Mouse (Mus musculus) testis, postnatal 14 days (tissue): ENCODE results near the gene Kctd14.

Experiments
- DNase-seq: peaks from one replicate; pipeline ENCODE4 v3.0.0; 2021; ENCODE audit warnings: low spot score

Gene Kctd14

DNA sequence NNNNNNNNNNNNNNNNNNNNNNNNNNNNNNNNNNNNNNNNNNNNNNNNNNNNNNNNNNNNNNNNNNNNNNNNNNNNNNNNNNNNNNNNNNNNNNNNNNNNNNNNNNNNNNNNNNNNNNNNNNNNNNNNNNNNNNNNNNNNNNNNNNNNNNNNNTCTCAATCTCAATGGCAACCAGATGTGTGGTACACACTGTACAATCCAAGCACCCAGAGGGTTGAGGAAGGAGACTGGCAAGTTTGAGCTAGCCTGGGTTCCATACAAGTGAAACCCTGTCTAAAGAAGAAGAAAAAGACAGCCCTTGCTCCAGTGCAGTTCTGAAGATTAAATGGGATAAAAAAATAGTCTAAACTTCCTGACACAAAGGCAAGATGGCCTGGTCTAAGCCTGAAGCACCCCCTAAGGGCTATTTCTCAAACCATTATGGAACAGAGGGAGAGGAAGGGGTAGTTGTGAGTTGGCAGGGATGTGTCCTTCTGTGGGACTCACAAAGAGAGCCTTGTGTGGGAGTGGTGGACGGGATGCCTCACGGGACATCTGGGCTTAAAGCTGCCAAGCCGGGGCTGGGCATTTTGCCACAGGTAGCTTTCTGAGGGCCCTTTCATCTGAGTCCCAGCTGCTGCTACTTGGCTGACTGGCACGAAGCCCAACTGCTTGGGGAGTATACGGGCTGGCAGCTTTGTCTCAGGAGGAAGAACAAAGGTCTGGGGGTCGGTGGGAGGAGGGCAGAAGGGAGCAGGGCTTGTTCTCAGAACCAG lies 4.8 kb upstream of the Kctd14 start:
- DNase-seq, result peak; percentile 91

DNA sequence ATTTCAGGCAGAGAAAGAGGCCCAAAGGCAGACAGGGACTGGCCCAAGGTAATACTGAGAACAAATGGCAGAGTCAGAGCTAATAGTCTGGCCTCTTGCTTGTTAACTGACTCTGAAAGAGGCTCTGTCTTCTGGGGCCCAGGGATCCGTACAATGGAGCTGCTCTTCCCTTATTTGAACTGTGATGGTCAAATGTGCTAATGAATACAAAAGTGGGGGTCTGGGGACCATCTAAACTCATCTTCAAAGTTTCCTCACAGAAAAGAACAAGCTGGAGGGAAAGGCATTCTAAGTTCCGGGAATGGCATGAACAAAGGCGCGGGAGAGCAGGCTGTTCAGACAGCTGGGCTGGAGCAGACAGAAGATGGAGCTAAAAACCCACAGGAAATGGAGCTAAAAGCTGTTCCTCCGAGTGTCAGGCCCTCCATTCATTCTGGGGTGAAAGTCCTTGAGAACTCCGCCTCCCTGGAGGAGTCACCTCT lies 4.0 kb upstream of the Kctd14 start:
- peak; percentile 44 for DNase-seq

DNA sequence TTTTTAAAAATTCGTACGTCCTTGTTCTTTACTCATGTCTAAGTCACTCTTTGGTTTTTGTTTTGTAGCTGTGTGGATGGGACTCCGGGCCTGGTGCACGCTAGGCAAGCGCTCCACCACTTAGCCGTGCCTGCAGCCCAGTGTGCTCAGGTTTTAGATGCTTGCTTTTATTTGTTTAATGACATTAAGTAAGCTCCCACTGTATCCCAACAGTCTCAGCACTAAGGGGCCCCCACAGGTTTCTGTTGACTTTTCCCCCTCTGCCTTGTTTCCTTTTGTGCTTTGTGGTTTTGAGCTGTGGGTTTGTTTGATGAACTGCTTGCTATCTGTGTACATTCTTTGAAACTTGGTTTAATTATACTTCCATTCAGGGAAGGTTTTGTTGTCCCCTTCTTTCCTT lies 1.1 kb downstream of the Kctd14 start:
- no peak for DNase-seq

DNA sequence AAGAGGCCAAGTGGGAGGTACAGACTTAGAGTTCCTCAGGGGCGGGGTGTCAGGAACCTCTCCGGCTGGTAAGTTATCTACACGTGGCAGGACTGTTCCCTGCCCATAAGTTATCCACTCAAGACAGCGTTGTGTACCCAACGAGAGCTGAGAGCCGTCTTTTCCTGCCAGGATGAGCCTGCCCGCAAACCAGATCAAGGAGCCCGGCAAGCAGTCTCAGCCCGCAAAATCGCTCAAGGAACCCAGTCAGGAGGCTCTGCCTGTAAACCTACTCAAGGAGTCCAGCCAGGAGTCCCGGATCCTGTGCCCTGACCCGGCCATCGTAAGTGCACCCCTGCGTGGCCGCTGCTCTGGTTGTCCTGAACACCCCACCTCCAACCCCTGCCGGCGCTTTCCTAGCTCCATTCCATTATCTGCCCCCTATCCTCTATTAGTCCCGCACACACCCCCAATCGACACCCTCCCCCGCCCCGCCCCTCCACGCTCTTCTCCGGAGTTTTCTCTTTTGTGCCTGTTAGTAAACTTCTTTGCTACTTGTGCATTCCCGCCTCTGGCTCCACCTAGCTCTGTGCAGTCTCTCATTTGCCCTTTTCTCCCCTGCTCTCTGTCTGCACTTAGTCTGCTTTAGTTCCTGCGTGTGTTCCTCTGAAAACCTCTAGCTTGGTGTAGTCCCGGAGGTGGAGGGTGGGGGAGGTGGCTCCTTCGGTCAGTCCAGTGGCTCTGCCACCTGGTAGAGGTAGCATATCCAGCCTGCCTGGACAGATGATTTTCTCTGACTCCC lies 2.2 kb downstream of the Kctd14 start:
- peak; percentile 27 for DNase-seq

DNA sequence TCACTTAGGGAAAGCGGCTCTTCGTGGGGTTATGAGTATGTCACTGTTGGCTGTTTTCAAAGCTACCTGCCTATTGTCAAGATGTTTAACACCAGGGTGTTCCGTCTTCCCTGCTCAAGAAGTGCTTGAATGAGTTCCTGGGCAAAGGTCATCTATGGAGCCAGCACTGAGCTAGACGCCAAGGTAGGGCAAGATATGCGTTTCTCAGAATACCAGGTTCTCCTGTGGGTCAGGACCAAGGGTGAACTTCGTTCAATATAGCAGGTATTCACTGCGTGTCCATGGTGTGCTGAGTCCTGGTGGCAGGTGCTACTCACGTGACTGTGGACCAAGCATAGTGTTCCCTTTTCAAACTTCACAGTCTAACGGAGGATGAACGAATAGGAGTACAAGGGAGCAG lies 3.7 kb downstream of the Kctd14 start:
- no peak for DNase-seq

DNA sequence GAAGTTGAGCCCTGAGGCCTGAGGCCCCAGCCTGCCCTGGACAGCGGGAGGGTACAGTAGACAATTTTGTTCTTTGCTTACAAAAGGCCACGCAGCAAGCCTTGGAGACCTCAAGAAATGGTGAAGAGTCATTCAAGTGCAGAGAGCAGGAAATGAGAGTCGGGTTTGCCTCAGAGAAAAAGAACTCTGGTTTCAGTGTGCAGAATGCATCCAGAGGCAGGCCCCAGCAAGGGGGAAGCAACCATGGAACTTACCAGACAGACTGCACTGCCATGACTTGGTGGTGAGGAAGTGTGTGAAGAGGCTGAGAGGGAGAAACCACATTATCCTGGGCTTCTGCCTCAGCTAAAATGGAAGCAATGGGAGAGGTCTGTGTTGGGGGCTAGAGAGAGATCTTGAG lies 4.5 kb downstream of the Kctd14 start:
- DNase-seq, result no peak

DNA sequence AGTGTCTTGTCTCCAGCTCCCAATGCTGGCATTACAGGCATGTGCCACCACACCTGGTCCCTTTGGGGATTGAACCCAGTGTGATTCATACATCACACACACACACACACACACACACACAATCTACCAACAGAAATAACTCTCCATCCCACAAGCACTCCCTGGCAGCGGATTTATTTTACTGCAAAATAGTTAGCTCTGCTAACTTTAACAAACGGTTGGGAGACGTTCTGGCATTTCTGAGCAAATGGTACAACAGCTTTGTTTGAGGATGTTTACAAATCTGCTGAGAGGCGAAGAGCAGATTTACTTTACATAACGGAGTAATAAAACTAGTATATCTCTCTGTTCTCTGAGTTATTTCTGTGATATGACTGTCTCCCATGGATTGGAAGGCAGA lies 21.9 kb downstream of the Kctd14 start:
- no peak for DNase-seq

DNA sequence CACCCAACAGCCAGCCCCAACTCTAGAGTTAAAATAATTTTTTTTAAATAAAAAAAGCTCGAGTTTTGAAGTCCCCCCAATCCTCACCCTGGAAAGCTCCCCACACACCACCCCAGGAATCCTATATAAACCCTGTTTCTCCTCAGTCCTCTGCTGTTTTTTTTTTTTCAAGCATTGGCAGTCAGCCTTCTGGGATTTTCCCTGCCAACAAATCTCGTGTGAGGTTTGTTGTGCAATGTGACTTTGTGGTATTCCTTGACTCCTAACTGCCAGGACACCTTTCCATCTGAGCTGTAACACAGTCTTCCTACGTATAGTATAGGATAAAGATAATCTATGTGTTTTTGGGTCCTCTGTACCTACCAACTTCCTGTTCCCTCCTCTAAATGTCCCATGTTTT lies 28.2 kb downstream of the Kctd14 start:
- no peak for DNase-seq

DNA sequence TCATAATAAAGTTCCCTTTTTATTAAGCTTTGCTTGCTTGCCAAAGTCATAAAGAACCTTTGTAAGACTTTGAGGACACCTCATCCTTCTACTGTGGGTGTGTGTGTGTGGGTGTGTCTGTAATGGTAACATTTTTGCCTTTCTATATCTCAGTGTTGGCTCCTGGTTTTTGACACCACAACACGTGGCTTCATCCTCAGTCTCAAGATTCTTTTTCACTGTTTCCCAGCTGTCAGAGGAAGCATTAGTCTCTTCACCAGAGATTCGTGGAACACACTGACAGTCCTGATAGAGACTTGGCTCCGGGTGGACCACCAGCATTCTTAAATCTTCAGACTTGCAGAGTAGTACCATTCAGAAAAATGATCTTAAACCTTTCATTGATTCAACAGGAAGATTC lies 29.2 kb downstream of the Kctd14 start:
- peak; percentile 25 for DNase-seq

DNA sequence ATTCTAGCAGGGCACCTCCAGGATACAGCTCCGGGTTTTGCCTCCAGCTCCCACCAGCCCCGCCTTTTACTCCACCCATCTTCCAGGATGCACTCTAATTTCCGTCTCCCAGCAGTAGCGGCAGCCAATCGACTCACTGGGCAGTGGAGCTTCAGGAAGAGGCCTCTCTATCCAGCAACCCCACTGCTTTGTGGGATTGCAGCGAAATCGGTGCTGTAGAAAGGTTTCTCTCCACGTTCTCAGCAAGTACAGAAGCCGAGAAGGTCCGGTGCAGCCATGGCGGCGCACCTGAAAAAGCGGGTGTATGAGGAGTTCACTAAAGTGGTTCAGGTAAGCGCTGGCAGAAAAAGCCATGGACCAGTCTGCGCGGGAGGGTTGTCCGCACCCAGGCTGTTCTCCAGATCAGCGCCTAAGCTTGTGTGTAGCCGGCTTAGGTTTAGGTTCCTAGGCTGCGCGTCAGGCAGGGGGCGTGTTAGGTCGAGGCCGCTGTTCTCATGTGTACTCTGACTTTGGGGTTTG lies 29.8 kb downstream of the Kctd14 start, which contains the start of gene Ints4:
Ints4 (plus strand) TSS at position 136 of the 519 bp plus-strand sequence.
- DNase-seq, result peak; percentile 94

DNA sequence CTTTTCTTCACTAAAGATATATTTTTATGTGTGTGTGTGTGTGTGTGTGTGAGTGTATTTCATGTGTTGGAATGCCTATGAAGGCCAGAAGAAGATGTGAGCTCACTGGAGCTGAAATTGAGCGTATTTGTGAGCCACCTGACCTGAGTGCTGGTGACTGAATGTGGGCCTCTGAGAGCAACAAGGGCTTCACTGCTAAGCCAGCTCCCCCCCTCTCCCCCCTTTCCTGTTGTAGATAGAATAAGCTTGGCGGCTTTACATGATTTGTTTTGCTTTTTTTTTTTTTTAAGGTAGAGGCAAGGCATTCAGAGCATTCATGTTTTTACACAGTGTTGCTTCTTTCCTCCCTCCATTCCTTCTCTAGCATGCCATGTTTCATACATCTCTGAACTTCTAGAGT lies 32.3 kb downstream of the Kctd14 start:
- DNase-seq, result no peak

DNA sequence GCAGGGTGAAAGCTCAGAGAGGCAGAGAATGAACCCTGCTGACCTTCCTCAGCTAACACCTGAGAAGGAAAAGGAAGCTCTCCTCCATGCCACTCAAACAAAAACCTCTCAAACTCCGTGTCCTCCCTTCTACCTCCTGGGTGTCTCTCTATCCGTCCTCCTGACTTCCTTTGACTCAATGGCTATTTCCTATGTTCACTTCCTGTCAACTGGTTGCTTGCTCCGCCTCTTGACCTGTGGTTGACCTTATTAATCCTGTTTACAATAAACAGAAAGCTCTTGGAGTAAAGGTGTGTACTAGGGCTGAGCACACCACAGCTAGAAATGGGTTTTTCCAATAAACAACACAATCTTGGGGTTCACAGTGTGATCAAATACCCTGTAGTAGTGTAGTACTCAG lies 40.0 kb downstream of the Kctd14 start:
- no peak for DNase-seq

DNA sequence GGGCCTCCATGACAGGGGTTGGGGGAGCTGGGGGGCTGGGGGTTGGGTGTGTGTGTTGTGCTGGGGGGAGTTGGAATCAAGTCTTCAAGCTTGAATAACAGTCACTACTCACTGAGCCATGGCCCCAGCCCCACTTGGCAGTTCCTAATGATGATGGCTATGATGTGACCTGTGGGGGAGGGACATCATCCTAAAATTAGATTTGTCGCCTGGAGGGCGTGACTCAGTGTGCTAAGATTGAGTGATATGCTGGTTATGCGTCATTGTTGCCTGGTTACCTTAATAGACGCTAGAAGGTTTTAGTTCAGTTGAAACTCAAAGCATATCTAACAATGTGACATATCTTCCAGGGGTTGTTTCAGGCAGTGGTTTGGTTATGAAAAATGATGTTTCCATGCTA lies 41.3 kb downstream of the Kctd14 start:
- DNase-seq, result no peak

DNA sequence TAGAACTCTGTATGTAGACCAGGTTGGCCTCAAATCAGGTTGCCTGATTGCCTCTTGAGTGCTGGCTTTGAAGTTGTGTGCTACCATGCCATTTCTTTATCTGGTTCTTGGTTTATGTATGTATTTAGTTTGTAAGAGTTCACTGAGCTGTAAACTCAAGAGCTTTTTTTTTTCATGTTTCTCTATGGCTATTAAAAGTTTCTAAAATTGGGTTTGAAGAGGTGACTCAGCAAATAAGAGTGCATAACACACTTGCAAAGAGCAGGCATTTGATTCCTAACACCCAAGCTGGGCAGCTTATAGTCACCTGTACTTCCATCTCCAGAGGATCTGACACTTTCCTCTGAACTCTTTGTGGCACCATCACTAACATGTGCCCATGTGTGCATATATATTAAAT lies 43.9 kb downstream of the Kctd14 start:
- DNase-seq, result no peak

DNA sequence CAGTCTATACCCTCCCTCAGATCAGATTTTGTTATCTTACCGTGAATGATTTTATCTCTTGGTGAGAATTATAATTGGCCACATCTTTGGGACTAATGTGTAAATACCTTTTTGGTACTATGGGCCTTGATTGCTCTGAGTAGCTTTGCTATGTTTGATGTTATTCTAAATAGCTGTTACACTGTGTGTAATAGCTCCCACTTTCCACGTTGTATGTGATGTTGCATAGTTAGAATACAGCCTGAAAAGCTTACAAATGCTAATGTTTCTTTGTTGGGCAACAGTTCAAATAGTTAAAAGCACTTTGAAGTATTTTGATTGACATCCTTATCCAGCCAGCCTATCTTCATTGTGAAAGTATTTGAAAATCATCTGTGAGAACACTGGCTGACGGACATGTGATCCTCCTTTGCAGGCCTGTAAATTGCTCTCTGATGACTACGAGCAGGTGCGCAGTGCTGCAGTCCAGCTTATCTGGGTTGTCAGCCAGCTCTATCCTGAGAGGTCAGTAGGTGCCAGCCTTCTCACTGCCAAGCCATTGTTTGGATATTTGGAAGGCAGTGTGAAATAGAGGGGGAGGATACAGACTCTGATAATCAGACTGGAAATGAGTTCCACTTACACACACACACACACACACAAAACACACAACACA lies 49.6 kb downstream of the Kctd14 start:
- DNase-seq, result peak; percentile 32
